Mouse (Mus musculus) liver, postnatal 0 days (tissue): ENCODE measurements at regions not wholly inside any gene's neighbourhood (a gene's known extent, or its start where the extent isn't known, plus 50 kb on each side); places are given as distances from the start of the nearest gene placed in this dataset.

Experiments
- ATAC-seq: fragments of 200-750 bp; cut with Nextera tagmentation; 2 replicates; pipeline ENCODE4 v1.8.0; 2017; ENCODE audit warnings: mild to moderate bottlenecking, moderate library complexity
- DNase-seq: peaks from one replicate; pipeline ENCODE4 v3.0.0-alpha.2; 2016
- H3K27ac ChIP-seq: fragments of 300-500 bp; sonication (generic); 2 replicates; pipeline ENCODE4 v1.5.1; 2014; ENCODE audit warnings: antibody characterized with exemption, moderate library complexity, mild to moderate bottlenecking, low read depth
- H3K27me3 ChIP-seq: fragments of 300-500 bp; sonication (generic); 2 replicates; pipeline ENCODE4 v1.6.1; 2014; ENCODE audit warnings: low read length, control low read depth, mixed read lengths; ENCODE audit not compliant: insufficient read depth
- H3K36me3 ChIP-seq: fragments of 300-500 bp; sonication (generic); replicated peaks from 2 replicates; pipeline ENCODE4 v1.6.1; 2014; ENCODE audit warnings: mild to moderate bottlenecking, control low read depth, low read length, moderate library complexity, mixed read lengths; ENCODE audit not compliant: insufficient read depth
- H3K4me1 ChIP-seq: fragments of 300-500 bp; sonication (generic); 2 replicates; pipeline ENCODE4 v1.6.1; 2014; ENCODE audit warnings: antibody characterized with exemption, mild to moderate bottlenecking, control low read depth; ENCODE audit not compliant: insufficient read depth
- H3K4me2 ChIP-seq: fragments of 300-500 bp; sonication (generic); 2 replicates; pipeline ENCODE4 v1.6.1; 2014; ENCODE audit warnings: low read depth, mild to moderate bottlenecking, low read length, moderate library complexity, mixed read lengths
- H3K4me3 ChIP-seq: fragments of 300-500 bp; sonication (generic); 2 replicates; pipeline ENCODE4 v1.5.1; 2014; ENCODE audit warnings: low read depth, low read length
- H3K9ac ChIP-seq: fragments of 300-500 bp; sonication (generic); replicated peaks from 2 replicates; pipeline ENCODE4 v1.6.1; 2014; ENCODE audit warnings: mild to moderate bottlenecking, moderate library complexity
- H3K9me3 ChIP-seq: fragments of 300-500 bp; sonication (generic); 2 replicates; pipeline ENCODE4 v1.6.1; 2016; ENCODE audit warnings: mild to moderate bottlenecking, control low read depth, low read length, mixed read lengths
- CTCF ChIP-seq: sonication (generic); IDR thresholded peaks from 2 replicates; pipeline ENCODE4 v1.5.1; 2016; ENCODE audit warnings: antibody characterized with exemption, low read depth
- EP300 ChIP-seq: IDR thresholded peaks from 2 replicates; pipeline ENCODE4 v1.6.1; 2016; ENCODE audit warnings: antibody characterized with exemption, low read depth, mild to moderate bottlenecking
- WGBS: fragments of 180-500 bp; shearing (Covaris S2); extraction: QIAGEN DNeasy Blood & Tissue Kit; methylation state at CpG from one replicate; pipeline ENCODE4 v1.1.7; 2014; ENCODE audit not compliant: insufficient replicate concordance; 5-methylcytosine and 5-hydroxymethylcytosine counted together

DNA sequence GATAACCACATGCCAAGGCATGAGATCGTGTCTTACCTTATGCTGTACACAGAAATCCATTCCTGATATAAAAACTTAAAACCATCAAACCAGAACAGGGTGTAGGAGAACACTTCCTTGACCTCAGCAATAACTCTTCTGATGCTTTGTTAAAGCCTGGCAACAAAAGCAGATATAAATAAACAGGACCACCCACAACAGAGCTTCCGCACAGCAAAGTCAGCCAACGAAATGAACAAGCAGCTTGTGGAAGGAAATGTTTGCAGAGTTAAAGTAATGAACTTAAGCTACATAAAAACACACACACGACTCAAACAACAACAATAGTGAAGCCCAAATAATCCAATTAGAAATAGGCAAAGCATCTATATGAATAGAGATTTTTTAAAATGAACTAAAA is 54.8 kb upstream of the Bach2 start:
- no peak overlapping the region for H3K9ac ChIP-seq

GRCm38 (mm10) chr4:32185986-32186385 is 52.6 kb upstream of the Bach2 start:
- WGBS = 84% methylated on average over 10 of the region's 10 CpGs
- no peak overlapping the region for H3K4me2 ChIP-seq
- H3K4me1 ChIP-seq = no peaks in the 10 kb centered on the region
- H3K36me3 ChIP-seq = no peaks in the 10 kb centered on the region
- ATAC-seq (no peak), DNase-seq (no peak)
- H3K9ac ChIP-seq = no peak overlapping the region
- H3K9me3 ChIP-seq = 0 out of 2 replicates have a peak, but pooled peaks cover 2% of the 10 kb centered on the region
- TF ChIP-seq CTCF (no peak), EP300 (no peak)
- H3K27me3 ChIP-seq = no peaks in the 10 kb centered on the region
- no peak overlapping the region for H3K4me3 ChIP-seq
- no peak overlapping the region for H3K27ac ChIP-seq

More for the DNA sequence above, 54.8 kb upstream of the Bach2 start:
- Histone ChIP-seq H3K27ac (no peak overlapping the region), H3K27me3 (no peaks in the 10 kb centered on the region), H3K9me3 (0 out of 2 replicates have a peak, but pooled peaks cover 2% of the 10 kb centered on the region), H3K4me2 (no peak overlapping the region), H3K4me1 (peaks cover 3% of the 10 kb centered on the region), H3K36me3 (no peaks in the 10 kb centered on the region), H3K4me3 (no peak overlapping the region)
- TF ChIP-seq CTCF = no peak
- TF ChIP-seq EP300 = no peak
- ATAC-seq (no peak), DNase-seq (no peak)
- 78% methylated on average over 4 of the region's 4 CpGs for WGBS

DNA sequence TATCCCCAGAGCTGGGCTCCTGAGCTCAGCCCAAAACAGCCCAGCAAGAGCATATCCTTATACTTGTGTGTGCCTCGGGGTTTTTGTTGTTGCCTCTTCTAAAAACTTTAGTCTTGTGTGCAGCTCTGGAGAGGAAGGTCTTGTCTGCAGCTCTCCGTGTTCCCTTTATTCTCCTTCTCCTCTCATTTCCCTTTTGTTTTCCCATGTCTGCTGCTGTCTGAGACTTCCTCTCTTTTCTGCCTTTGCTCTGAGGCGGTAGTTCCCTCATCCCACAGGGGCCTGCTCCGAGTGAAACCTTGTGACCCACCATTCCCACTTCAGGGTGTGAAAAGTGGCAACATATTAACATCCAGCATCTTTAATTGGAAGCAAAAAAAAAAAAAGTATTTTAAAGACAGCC is 51.5 kb upstream of the Bach2 start:
- DNase-seq (no peak), ATAC-seq (no peak)
- TF ChIP-seq CTCF (no peak), EP300 (no peak)
- no peak overlapping the region for H3K4me3 ChIP-seq
- no peaks in the 10 kb centered on the region for H3K27me3 ChIP-seq
- H3K36me3 ChIP-seq = no peaks in the 10 kb centered on the region
- H3K4me1 ChIP-seq = no peaks in the 10 kb centered on the region
- H3K9me3 ChIP-seq = no peaks in the 10 kb centered on the region
- H3K4me2 ChIP-seq = no peak overlapping the region
- H3K27ac ChIP-seq = no peak overlapping the region
- 36% methylated on average over 4 of the region's 4 CpGs for WGBS
- H3K9ac ChIP-seq = no peak overlapping the region

DNA sequence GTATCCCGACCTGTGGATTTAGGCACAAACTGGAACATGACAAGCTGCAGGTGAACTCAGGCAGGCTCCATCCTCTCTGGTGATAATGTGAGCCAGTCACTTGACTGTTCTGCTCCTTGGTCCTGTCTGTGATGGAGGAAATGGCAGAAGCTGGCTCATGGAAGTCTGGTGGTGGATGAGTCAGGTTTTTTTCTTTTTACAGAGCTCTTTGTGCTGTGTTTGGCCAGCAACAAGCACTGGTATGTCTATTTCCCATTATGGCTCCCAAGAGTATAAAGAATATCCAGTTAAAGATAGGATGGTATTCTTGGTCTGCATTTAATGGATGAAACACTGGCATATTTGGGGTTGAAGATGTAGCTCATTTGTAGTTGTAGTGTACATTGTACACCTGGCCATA is 50.5 kb upstream of the Bach2 start:
- ATAC-seq = no peak
- 78% methylated on average over 1 of the region's 1 CpGs for WGBS
- no peak overlapping the region for H3K9ac ChIP-seq
- H3K9me3 ChIP-seq = no peaks in the 10 kb centered on the region
- no peak for DNase-seq
- H3K4me1 ChIP-seq = no peaks in the 10 kb centered on the region
- H3K4me3 ChIP-seq = no peak overlapping the region
- no peak overlapping the region for H3K27ac ChIP-seq
- no peak overlapping the region for H3K4me2 ChIP-seq
- no peak for TF ChIP-seq CTCF
- TF ChIP-seq EP300 = no peak
- no peaks in the 10 kb centered on the region for H3K27me3 ChIP-seq
- H3K36me3 ChIP-seq = no peaks in the 10 kb centered on the region

DNA sequence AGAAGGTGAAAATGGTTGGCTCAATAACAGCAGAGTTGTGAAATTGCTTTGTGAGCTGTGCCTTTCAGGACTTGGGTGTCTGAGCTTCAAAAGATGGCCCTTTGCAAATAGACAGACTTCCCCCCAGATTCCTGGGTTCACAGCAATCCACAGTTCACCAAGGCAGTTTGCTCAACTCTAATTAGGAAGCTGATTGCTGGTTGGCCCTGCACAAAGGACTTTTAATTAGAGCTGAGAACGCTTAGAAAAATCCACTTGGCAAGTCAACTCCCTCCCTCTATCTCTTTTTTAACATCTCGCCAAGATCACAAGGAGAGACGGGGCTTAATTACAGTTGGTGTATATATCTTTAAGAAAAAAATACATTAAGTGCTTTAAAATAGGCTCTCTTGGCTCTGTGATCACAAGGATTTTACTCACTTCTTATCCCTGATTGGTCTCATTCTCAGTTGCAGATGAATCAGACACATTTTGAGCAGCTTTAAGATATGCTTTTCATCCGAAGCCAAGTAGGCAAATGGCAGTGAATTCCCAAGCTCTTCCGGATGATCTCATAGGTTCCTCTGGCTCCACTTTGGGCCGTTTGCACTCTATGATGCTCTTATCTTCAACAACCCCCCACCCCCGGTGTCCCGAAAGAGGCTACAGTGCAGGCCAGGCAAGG is 49.7 kb upstream of the Bach2 start:
- no peaks in the 10 kb centered on the region for H3K4me1 ChIP-seq
- H3K27ac ChIP-seq = no peak overlapping the region
- 60% methylated on average over 8 of the region's 8 CpGs for WGBS
- DNase-seq = no peak
- no peaks in the 10 kb centered on the region for H3K9me3 ChIP-seq
- no peaks in the 10 kb centered on the region for H3K27me3 ChIP-seq
- ATAC-seq = no peak
- H3K4me2 ChIP-seq = no peak overlapping the region
- H3K4me3 ChIP-seq = no peak overlapping the region
- H3K36me3 ChIP-seq = no peaks in the 10 kb centered on the region
- no peak overlapping the region for H3K9ac ChIP-seq
- TF ChIP-seq EP300 (no peak), CTCF (no peak)
